Mouse (Mus musculus) embryonic facial prominence, embryonic 11.5 days (tissue): Measurements from ENCODE around the gene Il1rn. TPM values are rescaled to one million over a fixed set of nuclear protein-coding genes. Genes with fewer than 3 reads are reported as not detected.
A peak's percentile ranks its signal among the peaks of the same experiment; 100 is the strongest.

Experiments
- ATAC-seq: fragments of 200-750 bp; cut with Nextera tagmentation; replicated peaks from 2 replicates; pipeline ENCODE4 v1.8.0; 2017; ENCODE audit warnings: low read depth; ENCODE audit not compliant: insufficient number of reproducible peaks, low FRiP score, low TSS enrichment
- DNase-seq: peaks from one replicate; pipeline ENCODE4 v3.0.0-alpha.2; 2015; ENCODE audit warnings: low spot score
- H3K27ac ChIP-seq: fragments of 300-500 bp; sonication (generic); replicated peaks from 2 replicates; pipeline ENCODE4 v1.5.1; 2014; ENCODE audit warnings: mild to moderate bottlenecking, low read depth, low read length, control low read depth
- H3K27me3 ChIP-seq: fragments of 300-500 bp; sonication (generic); 2 replicates; pipeline ENCODE4 v1.6.1; 2014; ENCODE audit warnings: mild to moderate bottlenecking, low read length, moderate library complexity, mixed read lengths; ENCODE audit not compliant: control insufficient read depth, insufficient read depth
- H3K36me3 ChIP-seq: fragments of 300-500 bp; sonication (generic); replicated peaks from 2 replicates; pipeline ENCODE4 v1.6.1; 2014; ENCODE audit warnings: low read depth, mild to moderate bottlenecking, low read length, moderate library complexity, mixed read lengths; ENCODE audit not compliant: control insufficient read depth, insufficient read depth
- H3K4me1 ChIP-seq: fragments of 300-500 bp; sonication (generic); 2 replicates; pipeline ENCODE4 v1.6.1; 2014; ENCODE audit warnings: low read length, mixed read lengths; ENCODE audit not compliant: control insufficient read depth, insufficient read depth
- H3K4me2 ChIP-seq: fragments of 300-500 bp; sonication (generic); 2 replicates; pipeline ENCODE4 v1.6.1; 2014; ENCODE audit warnings: low read depth, mild to moderate bottlenecking, control low read depth, low read length, moderate library complexity
- H3K4me3 ChIP-seq: fragments of 300-500 bp; sonication (generic); 2 replicates; pipeline ENCODE4 v1.5.1; 2014; ENCODE audit warnings: low read depth, low read length, control low read depth
- H3K9ac ChIP-seq: fragments of 300-500 bp; sonication (generic); replicated peaks from 2 replicates; pipeline ENCODE4 v1.6.1; 2014; ENCODE audit warnings: mild to moderate bottlenecking, control low read depth, low read length
- H3K9me3 ChIP-seq: fragments of 300-500 bp; sonication (generic); replicated peaks from 2 replicates; pipeline ENCODE4 v1.6.1; 2016; ENCODE audit warnings: mild to moderate bottlenecking, low read length, inconsistent platforms, mixed read lengths; ENCODE audit not compliant: control insufficient read depth
- WGBS: fragments of 180-500 bp; shearing (Covaris S2); extraction: QIAGEN DNeasy Blood & Tissue Kit; methylation state at CpG from one replicate; pipeline ENCODE4 v1.1.7; 2014; 5-methylcytosine and 5-hydroxymethylcytosine counted together
- polyA plus RNA-seq: library from polyadenylated mRNA; unstranded; fragments of >200 nt; fragmentation: Nextera tagmentation; extraction: Ambion mirVana; gene quantifications from 2 replicates; pipeline ENCODE4 v1.2.1, GENCODE M21; 2014

Il1rn gene
- polyA plus RNA-seq, 1 experiment from 2014 or later = not detected

DNA sequence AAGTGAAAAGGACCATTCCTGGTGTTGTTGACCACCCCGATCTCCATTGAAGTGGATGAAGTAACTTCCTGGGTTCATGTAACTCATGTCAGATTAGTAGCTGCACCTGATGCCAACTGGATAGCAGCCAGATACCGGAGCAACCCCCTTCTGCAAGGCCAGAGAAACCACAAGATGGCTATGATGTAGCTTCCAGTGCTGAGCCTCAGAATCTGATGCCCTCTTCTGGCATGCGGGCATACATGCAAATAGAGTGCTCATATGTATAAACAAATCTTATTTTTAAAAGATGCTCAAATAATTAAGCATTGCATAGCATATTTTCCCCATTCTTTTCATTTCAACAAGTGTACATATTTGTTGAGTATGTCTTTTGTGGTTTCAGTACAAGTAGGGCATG is 27.2 kb downstream of the Il1rn start:
- DNase-seq = no peak
- ATAC-seq = no peak
- WGBS = 85% methylated on average over 3 of the region's 3 CpGs

GRCm38 (mm10) chr2:24366214-24366975 is 29.7 kb downstream of the Il1rn start:
- ATAC-seq = no peak
- no peak for DNase-seq
- Histone ChIP-seq H3K9me3 (no peaks in the 10 kb centered on the region), H3K27ac (no peak overlapping the region), H3K36me3 (no peaks in the 10 kb centered on the region), H3K4me1 (no peaks in the 10 kb centered on the region), H3K4me3 (no peak overlapping the region), H3K27me3 (no peaks in the 10 kb centered on the region), H3K4me2 (no peak overlapping the region), H3K9ac (no peak overlapping the region)
- WGBS = 77% methylated on average over 12 of the region's 12 CpGs

More for the DNA sequence above, 27.2 kb downstream of the Il1rn start:
- H3K9ac ChIP-seq = no peak overlapping the region
- H3K27me3 ChIP-seq = no peaks in the 10 kb centered on the region
- no peaks in the 10 kb centered on the region for H3K4me1 ChIP-seq
- no peak overlapping the region for H3K27ac ChIP-seq
- H3K4me3 ChIP-seq = no peak overlapping the region
- no peaks in the 10 kb centered on the region for H3K36me3 ChIP-seq
- no peak overlapping the region for H3K4me2 ChIP-seq
- H3K9me3 ChIP-seq = no peaks in the 10 kb centered on the region

DNA sequence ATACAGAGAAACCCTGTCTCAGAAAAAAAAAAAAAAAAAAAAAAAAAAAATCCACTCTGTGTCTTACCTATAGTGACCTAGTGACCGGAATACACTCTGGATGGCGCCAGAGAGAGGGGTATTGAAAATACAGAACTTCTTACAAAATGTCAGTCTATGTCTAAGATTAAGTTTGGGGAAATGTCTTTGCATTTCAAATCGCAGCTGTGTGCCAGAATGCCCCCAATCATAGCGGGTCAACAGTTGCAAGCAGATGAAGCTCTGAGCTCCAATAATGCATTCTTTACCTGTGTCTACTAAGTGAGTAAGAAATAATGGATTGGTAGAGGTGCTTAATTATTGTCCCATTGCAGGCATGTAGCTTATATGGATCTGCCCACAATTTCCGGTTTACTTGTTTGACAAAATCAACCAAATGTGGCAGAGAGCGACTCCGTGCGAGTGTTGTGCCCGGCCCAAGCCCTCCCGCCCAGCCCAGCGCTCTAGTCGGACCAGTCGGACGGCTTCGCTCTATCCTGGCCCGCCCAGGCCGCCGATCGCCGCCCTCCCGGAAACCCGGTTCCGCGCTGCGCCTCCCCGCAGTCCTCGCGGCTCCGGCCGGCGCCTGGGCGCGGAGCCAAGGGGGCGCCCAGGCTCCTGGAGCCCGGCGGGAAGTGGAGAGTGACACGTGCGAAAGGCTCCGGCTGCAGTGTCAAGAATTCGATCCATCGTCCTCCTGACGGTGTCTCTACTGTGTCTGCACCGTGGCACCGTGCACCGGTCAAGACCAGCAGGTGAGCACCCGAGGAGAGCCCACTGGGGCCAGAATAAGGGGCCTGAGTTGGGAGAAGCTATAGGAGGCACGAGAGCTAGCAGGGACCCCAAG is 30.6 kb downstream of the Il1rn start, which contains the start of gene Psd4:
Gene Psd4 (plus strand): TSS at position 551 of the 865 bp plus-strand sequence.
- DNase-seq (peak; percentile 63), ATAC-seq (peak; percentile 92)
- H3K27ac ChIP-seq = no peak within 1 kb of the TSS
- no peaks in the 10 kb centered on the region for H3K9me3 ChIP-seq
- WGBS = 3% methylated on average over 47 of the region's 47 CpGs
- no peaks in the 10 kb centered on the region for H3K36me3 ChIP-seq
- peak within 1 kb of the TSS; percentile 34 for H3K9ac ChIP-seq
- no peaks in the 10 kb centered on the region for H3K27me3 ChIP-seq
- H3K4me3 ChIP-seq = peak within 1 kb of the TSS; percentile 22
- peak within 1 kb of the TSS; percentile 71 for H3K4me2 ChIP-seq
- no peaks in the 10 kb centered on the region for H3K4me1 ChIP-seq

- H3K4me2 ChIP-seq = peak overlapping the region; percentile 71
- DNase-seq = no peak
- 67% methylated on average over 4 of the region's 4 CpGs for WGBS
- no peak overlapping the region for H3K9ac ChIP-seq
- ATAC-seq = no peak
- no peaks in the 10 kb centered on the region for H3K9me3 ChIP-seq
- H3K4me3 ChIP-seq = no peak overlapping the region
- no peak overlapping the region for H3K27ac ChIP-seq
- no peaks in the 10 kb centered on the region for H3K36me3 ChIP-seq
- H3K27me3 ChIP-seq = no peaks in the 10 kb centered on the region
- H3K4me1 ChIP-seq = no peaks in the 10 kb centered on the region
Measured at GRCm38 (mm10) chr2:24367895-24368261, 31.2 kb downstream of the Il1rn start.

- 76% methylated on average over 5 of the region's 5 CpGs for WGBS
- DNase-seq (no peak), ATAC-seq (no peak)
- H3K27ac ChIP-seq = no peak overlapping the region
- no peak overlapping the region for H3K9ac ChIP-seq
- no peak overlapping the region for H3K4me2 ChIP-seq
- no peaks in the 10 kb centered on the region for H3K36me3 ChIP-seq
- no peak overlapping the region for H3K4me3 ChIP-seq
- H3K27me3 ChIP-seq = no peaks in the 10 kb centered on the region
- H3K4me1 ChIP-seq = no peaks in the 10 kb centered on the region
- no peaks in the 10 kb centered on the region for H3K9me3 ChIP-seq
Measured at GRCm38 (mm10) chr2:24378747-24379450, 42.2 kb downstream of the Il1rn start.

- no peak for DNase-seq
- H3K9me3 ChIP-seq = no peaks in the 10 kb centered on the region
- ATAC-seq = no peak
Measured at GRCm38 (mm10) chr2:24382456-24383230, 46.0 kb downstream of the Il1rn start.

GRCm38 (mm10) chr2:24383636-24384035 is 47.0 kb downstream of the Il1rn start:
- Histone ChIP-seq H3K4me1 (no peaks in the 10 kb centered on the region), H3K4me3 (no peak overlapping the region), H3K9me3 (no peaks in the 10 kb centered on the region), H3K9ac (no peak overlapping the region), H3K4me2 (no peak overlapping the region), H3K36me3 (no peaks in the 10 kb centered on the region), H3K27ac (no peak overlapping the region), H3K27me3 (no peaks in the 10 kb centered on the region)
- ATAC-seq (no peak), DNase-seq (no peak)
- WGBS = 76% methylated on average over 3 of the region's 3 CpGs

More at GRCm38 (mm10) chr2:24382456-24383230, 46.0 kb downstream of the Il1rn start:
- WGBS = 74% methylated on average over 9 of the region's 9 CpGs
- Histone ChIP-seq H3K4me1 (no peaks in the 10 kb centered on the region), H3K27ac (no peak overlapping the region), H3K36me3 (no peaks in the 10 kb centered on the region), H3K4me3 (no peak overlapping the region), H3K4me2 (no peak overlapping the region), H3K27me3 (no peaks in the 10 kb centered on the region), H3K9ac (no peak overlapping the region)
